Mouse (Mus musculus): Measurements from ENCODE around the gene Stxbp5l.
"Not testable (repeated sequence)": the region's sequence is repeated elsewhere in the genome, so short reads cannot be mapped to it uniquely, and the experiment has no call there.

- TF ChIP-seq CTCF (IDR thresholded peaks at IDR 0.05; ENCODE audit: control insufficient read depth, insufficient read depth, low read length); POLR2A (IDR thresholded peaks at IDR 0.05; ENCODE audit: borderline replicate concordance, control insufficient read depth, low read depth, low read length): not testable (repeated sequence)
These were observed 43.3 kb downstream of the Stxbp5l start for GRCm38 (mm10) chr16:37341446-37341845.
